Comparison of ENCODE assay signal across 23 mouse cellular contexts in the genomic region with DNA sequence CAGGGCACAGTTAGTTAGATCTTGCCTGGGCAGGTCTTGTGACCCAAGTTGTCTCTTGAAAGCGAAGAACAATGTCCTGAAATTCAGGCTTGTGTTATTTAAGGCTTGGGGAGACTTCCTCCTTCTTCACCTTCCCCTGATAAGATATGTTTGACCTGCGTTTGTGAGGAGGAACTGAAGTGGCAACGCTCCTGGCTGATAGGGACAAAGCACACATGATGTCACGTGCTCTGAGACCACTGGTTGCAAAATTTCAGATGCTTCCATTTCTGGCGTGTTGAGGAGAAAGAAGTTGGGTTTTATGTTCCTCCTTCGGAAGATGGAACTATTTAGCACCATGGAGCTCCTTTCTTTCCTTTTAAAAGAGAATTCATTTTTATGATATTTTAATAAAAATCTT. TPM values are rescaled to one million over a fixed set of nuclear protein-coding genes. Genes with fewer than 3 reads are reported as not detected.
A peak's percentile ranks its signal among the peaks of the same experiment; 100 is the strongest.
DNase-seq lines count a peak whose midpoint lies in the region; ATAC-seq and TF ChIP-seq lines count a peak whose summit lies in the region.
"Had no signal": no experiment of that assay in that cellular context is flagged by ENCODE, and none has a peak within 500 bp of the region (broad histone marks: within the 10 kb centered on the region; RNA-seq: fewer than 3 reads in every experiment).

No protein-coding gene starts in this region.

- no peak for ATAC-seq in heart, embryonic 16.5 days (replicated peaks; ENCODE audit: extremely low read depth, insufficient read depth, low FRiP score)
- no peak for ATAC-seq in heart, embryonic 11.5 days (replicated peaks; ENCODE audit: insufficient number of reproducible peaks, low FRiP score, low TSS enrichment)
- no peak for ATAC-seq in stomach, embryonic 15.5 days (ENCODE audit: insufficient read depth, low FRiP score, low read depth)
- ATAC-seq in stomach, postnatal 0 days (ENCODE audit: low FRiP score, low TSS enrichment) = no peak
- peak; percentile 40 for ATAC-seq in megakaryocyte progenitor cell, adult 5-6 weeks (replicated peaks; ENCODE audit: poor library complexity)
- ATAC-seq: intestine, embryonic 16.5 days; Patski had no signal

- no peaks in the 10 kb centered on the region for H3K27me3 ChIP-seq in heart, embryonic 16.5 days (ENCODE audit: control insufficient read depth, insufficient read depth, low read length)
- no peaks in the 10 kb centered on the region for H3K27me3 ChIP-seq in heart, embryonic 11.5 days (ENCODE audit: control insufficient read depth, insufficient read depth, low read length)
- no peaks in the 10 kb centered on the region for H3K27me3 ChIP-seq in stomach, embryonic 15.5 days (replicated peaks)
- H3K27me3 ChIP-seq in stomach, postnatal 0 days (ENCODE audit: control insufficient read depth, insufficient read depth, low read length) = no peaks in the 10 kb centered on the region
- H3K27me3 ChIP-seq: CH12.LX; embryonic facial prominence, embryonic 12.5 days; heart, embryonic 13.5 days; hindbrain, embryonic 12.5 days; limb, embryonic 13.5 days had no signal

- no peak overlapping the region for H3K4me3 ChIP-seq in heart, embryonic 16.5 days (ENCODE audit: low read length)
- no peak overlapping the region for H3K4me3 ChIP-seq in heart, embryonic 11.5 days (ENCODE audit: low read depth, low read length)
- no peak overlapping the region for H3K4me3 ChIP-seq in stomach, embryonic 15.5 days (replicated peaks)
- H3K4me3 ChIP-seq in stomach, postnatal 0 days (ENCODE audit: low read depth, low read length) = no peak overlapping the region
- H3K4me3 ChIP-seq: embryonic facial prominence, embryonic 12.5 days; heart, embryonic 13.5 days; hindbrain, embryonic 12.5 days; limb, embryonic 13.5 days had no signal

- H3K9me3 ChIP-seq in heart, embryonic 16.5 days (replicated peaks; ENCODE audit: control insufficient read depth, low read length) = no peaks in the 10 kb centered on the region
- no peaks in the 10 kb centered on the region for H3K9me3 ChIP-seq in heart, embryonic 11.5 days (replicated peaks; ENCODE audit: control insufficient read depth, low read length)
- H3K9me3 ChIP-seq in stomach, embryonic 15.5 days = no peaks in the 10 kb centered on the region
- no peaks in the 10 kb centered on the region for H3K9me3 ChIP-seq in stomach, postnatal 0 days (ENCODE audit: control insufficient read depth, low read length)
- H3K9me3 ChIP-seq: embryonic facial prominence, embryonic 12.5 days; heart, embryonic 13.5 days; hindbrain, embryonic 12.5 days; limb, embryonic 13.5 days had no signal

- no peak for DNase-seq in stomach, postnatal 0 days (ENCODE audit: low spot score)
- DNase-seq in ovary, adult 18-20 months (ENCODE audit: low spot score) = no peak
- no peak for DNase-seq in right cerebral cortex, postnatal 14 days
- DNase-seq in cerebellum, adult 18-20 months = no peak
- DNase-seq: cerebellum, adult 11 months; cerebellum, postnatal 36 days; gastrocnemius, postnatal 25 days; right cerebral cortex, adult 18-20 months; thymus, adult 18-20 months had no signal

- peaks cover 3% of the 10 kb centered on the region; the same call in 1 of the 2 replicates for H3K4me1 ChIP-seq in heart, embryonic 16.5 days (ENCODE audit: control insufficient read depth, insufficient read depth, low read length)
- H3K4me1 ChIP-seq in heart, embryonic 11.5 days (ENCODE audit: control insufficient read depth, insufficient read depth, low read length) = no peaks in the 10 kb centered on the region
- no peaks in the 10 kb centered on the region for H3K4me1 ChIP-seq in stomach, embryonic 15.5 days
- H3K4me1 ChIP-seq in stomach, postnatal 0 days (replicated peaks; ENCODE audit: control insufficient read depth, insufficient read depth) = no peaks in the 10 kb centered on the region
- H3K4me1 ChIP-seq: embryonic facial prominence, embryonic 12.5 days; hindbrain, embryonic 12.5 days; limb, embryonic 13.5 days had no signal

- H3K27ac ChIP-seq in heart, embryonic 16.5 days (ENCODE audit: low read length) = peak overlapping the region; percentile 20; the same call in 1 of the 2 replicates
- H3K27ac ChIP-seq in heart, embryonic 11.5 days (ENCODE audit: low read depth, low read length) = no peak overlapping the region
- H3K27ac ChIP-seq in stomach, embryonic 15.5 days = 0 out of 2 replicates have a peak overlapping the region, but pooled peaks have one; percentile 31
- H3K27ac ChIP-seq in stomach, postnatal 0 days (replicated peaks) = no peak overlapping the region
- H3K27ac ChIP-seq: embryonic facial prominence, embryonic 12.5 days; heart, embryonic 13.5 days; hindbrain, embryonic 12.5 days; limb, embryonic 13.5 days had no signal

- no peaks in the 10 kb centered on the region for H3K36me3 ChIP-seq in heart, embryonic 16.5 days (ENCODE audit: control insufficient read depth, insufficient read depth)
- no peaks in the 10 kb centered on the region for H3K36me3 ChIP-seq in heart, embryonic 11.5 days (ENCODE audit: control insufficient read depth, insufficient read depth, low read length)
- no peaks in the 10 kb centered on the region for H3K36me3 ChIP-seq in stomach, embryonic 15.5 days
- H3K36me3 ChIP-seq in stomach, postnatal 0 days (ENCODE audit: control insufficient read depth, insufficient read depth, low read length) = no peaks in the 10 kb centered on the region; the same call in 1 of the 2 replicates
- H3K36me3 ChIP-seq: embryonic facial prominence, embryonic 12.5 days; heart, embryonic 13.5 days; hindbrain, embryonic 12.5 days had no signal

- WGBS in heart, embryonic 16.5 days = 38% methylated on average over 6 of the region's 6 CpGs
- WGBS in heart, embryonic 11.5 days (ENCODE audit: insufficient replicate concordance) = 40% methylated on average over 6 of the region's 6 CpGs
- WGBS in stomach, embryonic 15.5 days = 65% methylated on average over 6 of the region's 6 CpGs
- 54% methylated on average over 6 of the region's 6 CpGs for WGBS in stomach, postnatal 0 days

- TF ChIP-seq CTCF in stomach, postnatal 0 days (IDR thresholded peaks at IDR 0.05; ENCODE audit: low read depth) = no peak

- H3K4me2 ChIP-seq in heart, embryonic 16.5 days (ENCODE audit: low read depth, low read length) = no peak overlapping the region
- H3K4me2 ChIP-seq in heart, embryonic 11.5 days = no peak overlapping the region
- no peak overlapping the region for H3K4me2 ChIP-seq in stomach, embryonic 15.5 days
- no peak overlapping the region for H3K4me2 ChIP-seq in stomach, postnatal 0 days (replicated peaks; ENCODE audit: low read depth)
- H3K4me2 ChIP-seq: embryonic facial prominence, embryonic 12.5 days; heart, embryonic 13.5 days; hindbrain, embryonic 12.5 days; limb, embryonic 13.5 days had no signal

- no peak for TF ChIP-seq EP300 in stomach, postnatal 0 days (optimal IDR thresholded peaks at IDR 0.05)

- H3K9ac ChIP-seq in heart, embryonic 16.5 days (ENCODE audit: low read length) = no peak overlapping the region
- no peak overlapping the region for H3K9ac ChIP-seq in heart, embryonic 11.5 days (ENCODE audit: low read depth, low read length)
- no peak overlapping the region for H3K9ac ChIP-seq in stomach, embryonic 15.5 days
- no peak overlapping the region for H3K9ac ChIP-seq in stomach, postnatal 0 days (ENCODE audit: low read length)
- H3K9ac ChIP-seq: embryonic facial prominence, embryonic 12.5 days; heart, embryonic 13.5 days; hindbrain, embryonic 12.5 days; limb, embryonic 13.5 days had no signal

RNA-seq across cellular contexts. Expression of a gene that starts 15.8 kb away (rescaled TPM):
- 0.18 TPM in 1 of 2 replicates, not detected in the other for polyA plus RNA-seq in heart, embryonic 16.5 days (2015; fragmentation: Nextera tagmentation; extraction: Ambion mirVana)
- not detected in 2 replicates for polyA plus RNA-seq in heart, embryonic 11.5 days (2014; fragmentation: Nextera tagmentation; extraction: Ambion mirVana)
- polyA plus RNA-seq in stomach, embryonic 15.5 days (2015; fragmentation: Nextera tagmentation; extraction: Ambion mirVana) = 0.13 and 0.44 TPM in 2 replicates
- polyA plus RNA-seq in stomach, postnatal 0 days (2015; fragmentation: Nextera tagmentation; extraction: Ambion mirVana) = not detected in 2 replicates
- 0.44 and 0.78 TPM in 2 replicates for total RNA-seq in megakaryocyte progenitor cell, adult 5-6 weeks (2015)
- total RNA-seq in megakaryocyte progenitor cell, adult 5-6 weeks (2017) = 0.20 and 0.92 TPM in 2 replicates
- total RNA-seq: gastrocnemius, postnatal 25 days had no signal
- polyA plus RNA-seq: heart, embryonic 13.5 days; intestine, embryonic 16.5 days; kidney, embryonic 16.5 days; Patski had no signal

RNA-seq across cellular contexts. Expression of a gene that starts 16.4 kb away (rescaled TPM):
- polyA plus RNA-seq in heart, embryonic 16.5 days (2015; fragmentation: Nextera tagmentation; extraction: Ambion mirVana) = not detected in 2 replicates
- not detected in 2 replicates for polyA plus RNA-seq in heart, embryonic 11.5 days (2014; fragmentation: Nextera tagmentation; extraction: Ambion mirVana)
- not detected in 2 replicates for polyA plus RNA-seq in stomach, embryonic 15.5 days (2015; fragmentation: Nextera tagmentation; extraction: Ambion mirVana)
- polyA plus RNA-seq in stomach, postnatal 0 days (2015; fragmentation: Nextera tagmentation; extraction: Ambion mirVana) = not detected in 2 replicates
- not detected in 2 replicates for total RNA-seq in megakaryocyte progenitor cell, adult 5-6 weeks (2015)
- total RNA-seq in megakaryocyte progenitor cell, adult 5-6 weeks (2017) = 0.37 TPM in 1 of 2 replicates, not detected in the other
- total RNA-seq: adrenal gland, postnatal 4 days; CH12.LX; gastrocnemius, postnatal 25 days had no signal
- polyA plus RNA-seq: embryonic facial prominence, embryonic 12.5 days; heart, embryonic 13.5 days; hindbrain, embryonic 12.5 days; intestine, embryonic 16.5 days; kidney, embryonic 16.5 days; limb, embryonic 13.5 days; neural tube, embryonic 14.5 days; Patski had no signal

RNA-seq across cellular contexts. Expression of a gene that starts 27.4 kb away (rescaled TPM):
- 78.8 and 86.3 TPM in 2 replicates for polyA plus RNA-seq in heart, embryonic 16.5 days (2015; fragmentation: Nextera tagmentation; extraction: Ambion mirVana)
- polyA plus RNA-seq in heart, embryonic 11.5 days (2014; fragmentation: Nextera tagmentation; extraction: Ambion mirVana) = 102 and 110 TPM in 2 replicates
- 94.1 and 94.7 TPM in 2 replicates for polyA plus RNA-seq in stomach, embryonic 15.5 days (2015; fragmentation: Nextera tagmentation; extraction: Ambion mirVana)
- polyA plus RNA-seq in stomach, postnatal 0 days (2015; fragmentation: Nextera tagmentation; extraction: Ambion mirVana) = 55.6 and 56.3 TPM in 2 replicates
- 137 and 140 TPM in 2 replicates for total RNA-seq in megakaryocyte progenitor cell, adult 5-6 weeks (2015)
- total RNA-seq in megakaryocyte progenitor cell, adult 5-6 weeks (2017) = 232 and 254 TPM in 2 replicates

RNA-seq across cellular contexts. Expression of a gene that starts 41.2 kb away (rescaled TPM):
- polyA plus RNA-seq in heart, embryonic 16.5 days (2015; fragmentation: Nextera tagmentation; extraction: Ambion mirVana) = 7.7 and 11.5 TPM in 2 replicates
- polyA plus RNA-seq in heart, embryonic 11.5 days (2014; fragmentation: Nextera tagmentation; extraction: Ambion mirVana) = 1.6 and 2.0 TPM in 2 replicates
- polyA plus RNA-seq in stomach, embryonic 15.5 days (2015; fragmentation: Nextera tagmentation; extraction: Ambion mirVana) = 15.8 and 16.8 TPM in 2 replicates
- polyA plus RNA-seq in stomach, postnatal 0 days (2015; fragmentation: Nextera tagmentation; extraction: Ambion mirVana) = 22.5 and 22.7 TPM in 2 replicates
- 63.5 and 65.1 TPM in 2 replicates for total RNA-seq in megakaryocyte progenitor cell, adult 5-6 weeks (2015)
- total RNA-seq in megakaryocyte progenitor cell, adult 5-6 weeks (2017) = 161 and 179 TPM in 2 replicates

RNA-seq across cellular contexts. Expression of a gene that starts 45.7 kb away (rescaled TPM):
- 7.2 and 7.5 TPM in 2 replicates for polyA plus RNA-seq in heart, embryonic 16.5 days (2015; fragmentation: Nextera tagmentation; extraction: Ambion mirVana)
- 10.7 and 11.3 TPM in 2 replicates for polyA plus RNA-seq in heart, embryonic 11.5 days (2014; fragmentation: Nextera tagmentation; extraction: Ambion mirVana)
- 14.1 and 15.8 TPM in 2 replicates for polyA plus RNA-seq in stomach, embryonic 15.5 days (2015; fragmentation: Nextera tagmentation; extraction: Ambion mirVana)
- polyA plus RNA-seq in stomach, postnatal 0 days (2015; fragmentation: Nextera tagmentation; extraction: Ambion mirVana) = 7.7 and 8.7 TPM in 2 replicates
- total RNA-seq in megakaryocyte progenitor cell, adult 5-6 weeks (2015) = 35.3 and 47.1 TPM in 2 replicates
- 7.4 and 7.8 TPM in 2 replicates for total RNA-seq in megakaryocyte progenitor cell, adult 5-6 weeks (2017)

Comparison
In these comparisons a context has a peak if more than half of its experiments do, and no peak if none do; other contexts are left out.
1. H3K27ac ChIP-seq: peak in heart, embryonic 16.5 days (single experiment) and stomach, embryonic 15.5 days (single experiment); none in heart, embryonic 11.5 days (single experiment) and stomach, postnatal 0 days (single experiment).